Mouse (Mus musculus) left cerebral cortex, adult 2 months (tissue): ENCODE results near the gene Nop53. TPM values are rescaled to one million over a fixed set of nuclear protein-coding genes. Genes with fewer than 3 reads are reported as not detected.

ENCODE experiments used
- DNase-seq, 2 experiments: peaks; one replicate each; pipeline ENCODE4 v3.0.0; 2021 to 2022; ENCODE audit warnings: low spot score in 2 of 2, mixed read lengths in 1 of 2; ENCODE audit errors: extremely low spot score in 1 of 2
- H3K27ac ChIP-seq: fragments of 200-600 bp; 2 replicates; pipeline ENCODE4 v1.8.1; 2022
- H3K4me3 ChIP-seq: fragments of 200-600 bp; 2 replicates; pipeline ENCODE4 v1.8.1; 2022
- CTCF ChIP-seq: fragments of 200-600 bp; IDR thresholded peaks from 2 replicates; pipeline ENCODE4 v1.8.1; 2022; ENCODE audit warnings: antibody characterized with exemption, mild to moderate bottlenecking, moderate library complexity
- intact Hi-C: fragments of 180-260 bp; cut with DNase I; formaldehyde crosslinking; loops from one replicate; pipeline ENCODE4 v1.15.1; 2025
- total RNA-seq, 2 experiments: library from RNA; stranded (reverse); gene quantifications; 2 replicates each; pipeline ENCODE4 v1.2.3; 2021

Nop53 gene
- total RNA-seq, 2 experiments from 2014 or later, result 108 to 113 TPM

DNA sequence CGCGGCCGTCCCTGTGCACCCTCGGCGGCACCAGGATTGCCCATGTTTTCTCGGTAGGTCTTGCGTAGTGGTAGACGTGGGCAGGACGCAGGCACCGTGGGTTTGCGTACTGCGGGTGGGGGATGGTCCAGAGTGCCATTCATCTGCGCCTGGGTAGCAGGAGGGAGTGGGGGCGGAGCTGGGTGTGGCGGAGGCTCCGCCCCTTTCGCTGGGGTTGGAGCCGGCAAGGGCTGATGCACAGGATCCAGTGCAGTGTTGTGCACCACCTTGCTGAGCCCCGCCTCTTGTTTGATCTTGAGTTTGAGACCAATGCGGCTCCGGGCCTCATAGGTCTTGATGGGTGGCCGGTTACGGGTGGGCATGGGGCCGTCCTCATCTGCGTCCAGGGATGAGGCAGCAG, 26.4 kb upstream of the Nop53 start:
- TF ChIP-seq CTCF, result no peak
- intact Hi-C loops, result no loop called here

DNA sequence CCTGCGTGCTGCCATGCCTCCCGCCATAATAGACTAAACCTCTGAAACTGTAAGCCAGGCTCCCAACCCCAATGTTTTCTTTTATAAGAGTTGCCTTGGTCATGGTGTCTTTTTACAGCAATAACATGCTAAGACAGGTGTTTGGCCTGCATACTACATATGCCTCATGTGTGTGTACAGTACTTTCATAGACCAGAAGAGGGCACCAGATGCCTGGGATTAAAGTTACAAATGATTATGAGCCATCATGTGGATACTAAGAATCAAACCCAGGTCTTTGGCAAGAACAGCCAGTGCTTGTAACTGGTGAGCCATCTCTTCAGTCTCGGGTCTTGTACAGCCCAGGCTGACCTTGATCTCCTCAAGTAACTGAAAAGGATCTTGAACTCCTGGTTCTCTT, 23.8 kb upstream of the Nop53 start:
- peak; percentile 26 for TF ChIP-seq CTCF
- DNase-seq, result no peak
- intact Hi-C loops, result no loop called here
- Histone ChIP-seq H3K27ac (no peak overlapping the region), H3K4me3 (no peak overlapping the region)

More for the DNA sequence above, 26.4 kb upstream of the Nop53 start:
- Histone ChIP-seq H3K4me3 (no peak overlapping the region), H3K27ac (no peak overlapping the region)
- DNase-seq, result no peak

DNA sequence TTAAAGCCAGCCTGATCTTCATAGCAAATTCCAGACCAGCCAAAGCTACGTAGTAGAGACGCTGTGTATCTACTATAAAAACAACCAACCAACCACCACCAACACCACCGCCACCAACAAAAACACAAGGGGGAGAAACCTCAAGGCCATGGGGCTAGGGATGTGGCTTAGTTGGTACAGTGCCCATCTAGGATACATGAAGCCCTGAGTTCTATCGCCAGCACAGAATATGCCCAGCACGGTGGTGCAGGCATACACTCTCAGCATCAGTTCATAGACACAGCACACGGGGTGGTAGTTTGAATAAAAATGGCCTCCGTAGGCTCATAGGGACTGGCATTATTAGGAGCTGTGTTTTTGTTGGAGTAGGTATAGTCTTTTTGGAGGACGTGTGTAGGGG, 22.4 kb upstream of the Nop53 start:
- Histone ChIP-seq H3K27ac (no peak overlapping the region), H3K4me3 (no peak overlapping the region)
- TF ChIP-seq CTCF, result no peak
- intact Hi-C loops, result no loop called here
- DNase-seq, result no peak

DNA sequence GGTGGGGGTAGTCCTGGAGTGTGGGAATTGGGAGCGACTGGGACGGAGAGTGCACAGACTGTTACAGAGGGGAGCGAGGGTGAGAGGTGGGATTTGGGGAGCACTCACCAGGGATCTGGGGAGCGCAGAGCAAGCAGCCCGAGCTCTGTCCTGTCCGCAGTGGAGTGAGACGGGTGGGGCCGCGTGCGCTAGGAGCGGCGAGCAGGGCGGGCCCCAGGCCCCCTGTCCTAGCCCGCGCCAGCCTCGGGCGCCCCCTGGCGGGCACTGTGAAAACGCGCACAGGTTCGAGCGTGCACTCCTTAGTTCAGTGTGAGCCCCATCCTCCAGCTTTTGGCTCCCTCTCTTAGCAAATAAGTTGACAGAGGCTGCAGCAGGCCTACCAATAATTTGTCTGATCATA, 21.4 kb upstream of the Nop53 start, which contains the start of gene Ehd2:
TSS of gene Ehd2 (minus strand) at position 256 of the 400 bp plus-strand sequence.
- peak; percentile 50 to 53 for DNase-seq
- peak; percentile 94 for TF ChIP-seq CTCF
- intact Hi-C loops, result loop anchor here (1.0 kb wide), 1 partner anchor 19 kb away; no protein-coding TSS in a partner anchor
- Histone ChIP-seq H3K4me3 (peak within 1 kb of the TSS; percentile 46), H3K27ac (no peak within 1 kb of the TSS)

DNA sequence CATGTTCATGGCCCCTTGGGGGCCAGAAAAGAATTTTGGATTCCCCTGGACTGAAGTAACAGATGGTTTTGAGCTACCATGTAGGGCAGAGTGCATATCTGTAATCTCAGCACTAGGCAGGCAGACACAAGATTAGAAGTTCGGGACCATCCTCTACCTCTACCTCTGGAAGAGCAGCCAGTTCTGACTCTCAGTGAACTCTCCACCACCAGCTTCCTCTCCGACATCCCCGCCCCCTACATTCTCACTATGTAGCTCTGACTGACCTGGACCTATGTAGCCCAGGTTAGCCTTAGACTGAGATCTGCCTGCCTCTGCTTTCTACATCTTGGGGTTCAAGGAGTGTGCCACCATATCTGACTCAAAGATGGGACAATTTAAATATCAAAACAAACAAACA, 20.6 kb upstream of the Nop53 start:
- TF ChIP-seq CTCF, result no peak
- intact Hi-C loops, result no loop called here
- Histone ChIP-seq H3K27ac (no peak overlapping the region), H3K4me3 (no peak overlapping the region; the same call in 1 of the 2 replicates)
- DNase-seq, result no peak

DNA sequence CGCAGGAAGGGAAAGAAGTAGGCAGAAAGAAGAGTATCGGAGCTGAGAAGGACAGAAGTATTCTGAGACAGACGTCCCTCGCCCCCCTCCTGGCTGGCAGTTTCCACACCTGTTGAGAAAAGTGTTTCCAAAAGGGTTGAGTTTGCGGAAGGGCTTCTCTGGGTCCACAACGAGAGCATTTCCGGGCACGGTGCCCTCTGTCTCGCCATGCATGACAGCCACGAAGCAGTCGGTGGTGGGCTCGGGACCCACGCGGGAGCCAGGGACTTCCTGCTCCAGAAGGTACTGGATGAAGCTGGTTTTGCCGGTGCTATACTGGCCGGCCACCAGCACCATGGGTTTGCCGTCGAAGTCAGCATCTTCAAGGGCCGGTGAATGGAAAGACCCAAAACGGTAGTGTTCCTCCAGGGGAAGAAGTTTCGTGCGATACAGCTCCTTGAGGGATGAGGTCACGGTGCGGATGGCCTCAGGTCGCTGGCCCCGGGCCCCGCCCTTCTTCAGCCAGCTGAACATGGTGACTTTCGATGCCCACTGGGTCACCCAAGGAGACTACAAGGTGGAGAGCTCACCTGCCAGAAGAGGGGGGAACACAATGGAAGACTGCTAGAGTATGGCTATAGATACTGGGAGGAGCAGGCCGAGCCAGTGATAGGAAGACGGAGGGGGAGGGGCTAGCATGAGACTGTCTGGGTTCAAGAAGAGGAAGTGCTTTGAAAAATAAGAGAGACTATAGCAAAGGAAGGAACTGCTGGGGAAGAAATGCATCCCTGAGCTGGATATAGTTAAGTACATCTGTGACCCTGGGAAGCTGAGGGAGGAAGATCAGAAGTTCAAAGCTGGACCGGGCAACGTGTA, 18.2 kb upstream of the Nop53 start:
- DNase-seq, result no peak
- TF ChIP-seq CTCF, result no peak
- intact Hi-C loops, result no loop called here
- no peak overlapping the region for H3K4me3 ChIP-seq
- no peak overlapping the region for H3K27ac ChIP-seq

DNA sequence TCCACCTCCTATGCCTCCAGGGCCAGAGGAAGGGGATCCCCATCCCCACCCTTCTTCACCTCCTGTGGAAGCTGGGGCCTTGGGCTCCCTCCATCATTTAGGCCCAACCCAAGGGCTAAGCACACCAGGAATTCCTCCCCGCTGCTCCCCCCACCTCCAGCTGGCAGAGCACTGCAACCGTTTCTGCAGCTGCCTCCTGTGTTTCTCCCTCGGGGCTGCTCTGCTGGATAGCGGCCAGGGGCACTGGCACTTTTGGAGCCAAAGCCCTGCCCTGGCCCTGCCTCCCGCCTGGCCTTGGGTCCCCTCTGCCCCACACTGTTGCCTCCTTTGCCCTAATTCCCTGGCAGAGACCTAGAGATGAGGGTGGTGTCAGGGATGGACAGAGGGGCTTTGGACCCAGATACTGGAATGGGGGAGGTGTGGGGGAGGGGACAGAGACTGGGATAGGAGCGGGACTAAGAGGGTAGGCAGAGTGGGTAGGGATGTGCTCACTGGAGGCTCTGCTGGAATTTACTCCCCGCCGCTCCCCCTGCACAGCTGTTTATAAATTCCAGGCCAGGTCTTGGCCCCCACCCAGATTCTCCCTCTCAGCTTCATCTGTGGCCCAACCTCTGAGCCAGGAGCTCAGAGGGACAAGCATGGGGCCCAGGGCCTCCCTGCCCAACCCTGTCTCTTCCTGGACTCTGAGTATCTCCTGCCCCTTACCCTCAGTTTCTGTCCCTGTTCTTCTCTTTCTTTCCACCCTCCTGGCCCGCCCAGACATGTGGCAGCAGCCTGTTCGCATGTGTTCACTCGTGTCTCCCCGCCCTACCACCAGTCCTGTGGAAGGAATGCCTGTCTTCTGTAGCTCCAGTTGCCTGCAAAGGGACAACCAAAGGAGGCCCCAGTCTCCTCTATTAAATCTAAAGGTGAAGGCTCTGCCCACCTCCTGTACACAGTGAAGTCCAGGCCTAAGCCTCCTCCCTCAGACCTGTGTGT, 16.7 kb upstream of the Nop53 start:
- Histone ChIP-seq H3K27ac (no peak overlapping the region), H3K4me3 (no peak overlapping the region)
- no peak for TF ChIP-seq CTCF
- DNase-seq, result peak in 1 of 2 experiments; percentile 29
- intact Hi-C loops, result no loop called here

DNA sequence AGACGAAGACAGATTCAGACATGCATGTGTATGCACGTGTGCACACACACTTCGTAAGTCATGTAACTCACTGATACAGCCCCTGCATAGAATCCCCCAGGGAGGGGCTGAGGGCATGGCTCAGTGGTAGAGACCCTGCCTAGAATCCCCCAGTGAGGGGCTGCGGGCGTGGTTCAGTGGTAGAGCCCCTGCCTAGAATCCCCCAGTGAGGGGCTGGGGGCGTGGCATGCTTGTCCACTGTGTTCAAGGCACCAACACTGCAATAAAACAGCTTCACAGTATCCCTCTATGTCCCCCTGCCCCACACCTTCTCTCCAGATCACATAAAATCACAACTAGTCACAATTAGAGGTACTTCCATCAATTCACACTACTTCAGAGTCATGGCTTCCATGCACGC, 15.9 kb upstream of the Nop53 start:
- Histone ChIP-seq H3K4me3 (no peak overlapping the region), H3K27ac (no peak overlapping the region)
- intact Hi-C loops, result no loop called here
- no peak for TF ChIP-seq CTCF
- no peak for DNase-seq

DNA sequence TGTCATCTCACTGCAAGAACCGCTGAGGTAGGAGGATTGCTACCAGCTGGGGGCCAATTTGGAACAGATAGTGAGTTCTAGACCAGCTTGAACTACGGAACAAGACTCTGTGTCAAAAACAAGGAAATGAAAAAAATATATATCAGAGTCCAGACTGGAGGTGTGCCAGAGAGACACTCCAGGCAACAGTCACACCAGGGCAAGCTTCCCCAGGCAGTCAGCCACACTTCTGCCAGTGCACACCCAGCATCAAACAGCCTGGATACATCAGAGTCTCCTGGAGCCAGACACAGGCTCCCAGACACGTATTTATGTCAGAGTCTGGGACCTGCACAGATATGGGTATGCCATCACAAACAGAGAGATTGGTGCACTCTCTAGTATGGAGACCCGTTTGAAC, 15.4 kb upstream of the Nop53 start:
- intact Hi-C loops, result no loop called here
- Histone ChIP-seq H3K4me3 (no peak overlapping the region), H3K27ac (no peak overlapping the region)
- TF ChIP-seq CTCF, result no peak
- DNase-seq, result no peak

DNA sequence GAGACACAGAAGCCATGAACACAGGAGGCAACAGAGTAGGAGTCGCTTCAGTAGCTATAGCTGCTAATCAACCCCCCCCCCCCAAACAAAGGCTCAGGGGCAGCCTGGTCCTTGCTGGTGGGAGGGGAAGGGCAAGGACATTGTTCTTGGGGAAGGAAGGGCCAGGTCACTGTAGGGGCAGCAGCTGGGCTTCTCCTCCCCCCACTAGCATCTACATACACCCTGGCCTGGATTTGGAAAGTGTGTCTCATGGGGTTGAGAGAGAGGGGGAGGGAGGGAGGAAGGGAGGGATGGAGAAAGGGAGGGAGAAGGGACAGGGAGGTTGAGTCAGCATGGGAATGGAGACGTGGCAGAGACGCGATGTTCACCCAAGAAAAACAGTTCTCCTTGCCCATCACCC, 14.8 kb upstream of the Nop53 start:
- TF ChIP-seq CTCF, result no peak
- no peak for DNase-seq
- Histone ChIP-seq H3K27ac (no peak overlapping the region), H3K4me3 (no peak overlapping the region)
- intact Hi-C loops, result no loop called here

DNA sequence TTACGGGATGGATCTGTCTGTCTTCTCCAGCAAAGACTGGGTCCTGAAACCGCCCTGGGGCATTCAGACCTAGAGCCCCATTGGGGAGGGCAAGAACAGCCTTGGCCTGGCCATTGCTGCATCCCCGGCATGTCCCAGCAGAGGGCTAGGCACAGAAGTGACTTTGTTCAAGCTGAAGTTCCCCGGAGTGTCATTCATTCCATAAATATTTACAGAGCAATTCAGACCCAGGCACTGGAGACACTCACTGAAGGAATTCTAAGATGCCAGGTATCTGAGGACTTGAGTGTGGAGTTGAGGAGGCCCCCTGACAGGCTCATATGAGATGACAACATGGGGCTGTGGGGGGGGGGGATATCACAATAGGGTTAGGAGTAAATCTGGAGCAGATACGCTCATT, 10.3 kb upstream of the Nop53 start:
- Histone ChIP-seq H3K27ac (no peak overlapping the region), H3K4me3 (no peak overlapping the region)
- no peak for DNase-seq
- TF ChIP-seq CTCF, result no peak
- intact Hi-C loops, result no loop called here

DNA sequence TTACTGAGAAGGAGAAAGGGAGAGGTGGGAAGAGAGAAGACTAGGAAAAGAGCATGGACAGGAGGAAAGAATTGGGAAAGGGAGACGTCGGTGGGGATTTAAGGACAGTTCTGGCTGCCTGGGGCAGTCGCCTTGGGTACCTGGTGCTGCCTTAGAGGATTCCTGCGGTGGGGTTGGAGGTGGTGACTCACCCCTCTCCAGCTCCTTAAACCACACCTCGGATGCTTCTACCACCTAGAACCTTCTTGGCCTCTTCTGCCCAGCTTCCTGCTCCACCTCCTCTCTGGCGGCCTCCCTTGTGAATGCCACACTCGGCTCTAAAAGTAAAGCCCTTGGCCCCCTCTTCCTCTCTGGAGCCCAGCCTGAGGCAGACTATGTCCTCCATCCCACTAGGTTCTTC, 9.6 kb upstream of the Nop53 start:
- intact Hi-C loops, result no loop called here
- H3K27ac ChIP-seq, result no peak overlapping the region
- no peak overlapping the region for H3K4me3 ChIP-seq
- no peak for TF ChIP-seq CTCF
- no peak for DNase-seq
